Mouse (Mus musculus): Measurements from ENCODE around the gene Prelp. TPM values are rescaled to one million over a fixed set of nuclear protein-coding genes. Genes with fewer than 3 reads are reported as not detected.
A peak's percentile ranks its signal among the peaks of the same experiment; 100 is the strongest.

Gene Prelp
- polyA plus RNA-seq, 1 experiment from 2014 or later, result 3.1 TPM

DNA sequence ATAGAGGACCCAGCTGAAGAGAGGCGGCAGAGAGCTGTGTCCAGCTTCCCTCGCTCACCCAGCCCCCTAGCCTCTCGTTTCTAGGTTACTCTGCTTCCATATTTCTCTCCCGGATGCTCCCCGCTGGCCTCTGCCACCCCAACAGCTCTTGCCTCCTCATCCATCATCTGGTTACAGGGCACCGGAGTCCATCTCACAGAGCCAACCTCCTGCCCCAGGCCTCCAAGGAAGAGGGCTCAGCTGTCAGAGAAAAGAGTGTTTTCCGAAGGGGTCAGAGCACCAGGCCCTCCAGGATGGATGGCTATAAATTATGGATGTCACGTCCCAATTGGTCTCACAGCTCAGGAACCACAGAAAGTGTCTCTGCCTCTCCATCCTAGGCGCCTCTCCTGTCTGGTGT is 36.5 kb downstream of the Prelp start:
- Histone ChIP-seq H3K27ac (ENCODE audit: low read depth, low read length) (peak overlapping the region; percentile 58), H3K4me3 (ENCODE audit: low read depth, low read length) (no peak overlapping the region), H3K36me3 (ENCODE audit: control insufficient read depth, insufficient read depth, low read length) (no peaks in the 10 kb centered on the region), H3K4me2 (ENCODE audit: low read depth) (no peak overlapping the region), H3K4me1 (ENCODE audit: control insufficient read depth, insufficient read depth, low read length) (peaks cover 34% of the 10 kb centered on the region), H3K9me3 (ENCODE audit: control insufficient read depth, low read length) (no peaks in the 10 kb centered on the region), H3K27me3 (ENCODE audit: control insufficient read depth, insufficient read depth, low read length) (no peaks in the 10 kb centered on the region), H3K9ac (ENCODE audit: low read length) (no peak overlapping the region)
- WGBS, result 19% methylated on average over 9 of the region's 9 CpGs
- DNase-seq (ENCODE audit: low spot score) (peak; percentile 53), ATAC-seq (ENCODE audit: insufficient read depth, low FRiP score, low TSS enrichment) (0 out of 2 replicates have a peak, but pooled peaks have one; percentile 24)

DNA sequence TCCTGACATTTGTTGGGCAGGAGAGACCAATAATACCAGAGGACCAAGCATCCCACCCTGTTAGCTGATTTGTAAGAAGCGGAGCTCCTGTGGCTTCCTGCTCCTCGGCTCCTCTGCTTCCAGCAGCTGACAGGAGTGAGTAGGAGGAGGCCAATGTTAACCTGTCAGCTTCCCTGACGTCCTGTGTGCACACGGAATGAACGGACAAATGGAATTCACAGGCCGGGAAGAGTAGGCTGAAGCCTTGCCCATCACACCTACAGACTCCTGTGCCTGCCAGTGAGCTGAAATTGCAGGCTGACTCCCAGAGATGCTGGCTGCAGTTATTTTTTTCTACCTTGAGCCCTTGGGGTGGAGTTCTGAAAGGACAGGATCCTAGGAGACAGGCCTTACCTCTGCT is 37.1 kb downstream of the Prelp start:
- Histone ChIP-seq H3K27me3 (ENCODE audit: control insufficient read depth, insufficient read depth, low read length) (no peaks in the 10 kb centered on the region), H3K36me3 (ENCODE audit: control insufficient read depth, insufficient read depth, low read length) (no peaks in the 10 kb centered on the region), H3K9ac (ENCODE audit: low read length) (no peak overlapping the region), H3K4me3 (ENCODE audit: low read depth, low read length) (no peak overlapping the region), H3K4me2 (ENCODE audit: low read depth) (no peak overlapping the region), H3K9me3 (ENCODE audit: control insufficient read depth, low read length) (no peaks in the 10 kb centered on the region), H3K4me1 (ENCODE audit: control insufficient read depth, insufficient read depth, low read length) (peaks cover 33% of the 10 kb centered on the region), H3K27ac (ENCODE audit: low read depth, low read length) (peak overlapping the region; percentile 58)
- DNase-seq (ENCODE audit: low spot score) (no peak), ATAC-seq (ENCODE audit: insufficient read depth, low FRiP score, low TSS enrichment) (no peak)
- WGBS, result 63% methylated on average over 6 of the region's 6 CpGs

DNA sequence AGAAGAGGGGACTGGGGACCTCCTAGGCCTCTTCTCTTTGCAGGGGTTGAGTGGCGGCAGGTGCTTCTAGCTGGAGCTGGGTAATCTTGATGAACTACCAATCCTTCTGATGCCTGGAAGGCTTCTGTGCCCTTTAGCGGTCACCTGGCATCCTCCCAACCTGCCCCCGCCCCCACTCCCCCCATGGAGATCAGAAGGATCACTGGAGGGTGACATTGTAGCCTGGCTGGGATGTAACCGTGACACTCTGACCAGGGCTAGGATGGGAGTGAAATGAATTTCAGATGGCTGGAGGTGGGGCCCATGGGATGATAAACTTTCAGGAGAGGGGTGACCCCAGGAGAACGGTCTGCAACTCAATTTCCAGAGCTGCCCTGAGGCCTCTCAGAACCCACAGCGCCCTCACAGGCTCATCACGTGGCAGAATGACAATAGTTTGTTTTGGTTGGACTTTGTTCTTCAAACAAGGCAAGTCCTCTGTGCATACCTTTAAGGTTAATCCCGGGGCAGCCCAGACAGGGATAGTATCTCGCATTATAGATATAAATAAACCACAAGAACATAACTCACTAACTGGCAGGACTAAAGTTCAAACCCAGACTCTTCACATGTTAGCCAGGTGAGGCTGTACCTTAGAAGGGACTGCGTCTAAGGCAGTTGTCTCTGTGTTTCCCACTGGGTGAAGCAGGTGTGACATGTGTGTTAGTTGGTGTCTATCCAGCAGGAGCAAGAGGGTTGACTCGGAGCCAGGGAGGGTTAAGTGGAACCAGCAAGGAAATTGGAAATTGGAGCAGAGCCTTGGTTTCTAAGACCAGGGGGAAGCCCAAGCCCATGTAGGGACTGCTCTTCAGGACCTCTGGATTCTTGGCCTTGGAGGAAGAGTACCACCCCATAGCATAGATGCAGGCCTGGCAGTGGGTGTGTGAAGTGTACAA is 38.7 kb downstream of the Prelp start:
- H3K36me3 ChIP-seq (ENCODE audit: control insufficient read depth, insufficient read depth, low read length), result no peaks in the 10 kb centered on the region
- H3K27ac ChIP-seq (ENCODE audit: low read depth, low read length), result no peak overlapping the region
- WGBS, result 48% methylated on average over 11 of the region's 11 CpGs
- H3K4me1 ChIP-seq (ENCODE audit: control insufficient read depth, insufficient read depth, low read length), result peaks cover 28% of the 10 kb centered on the region
- ATAC-seq (ENCODE audit: insufficient read depth, low FRiP score, low TSS enrichment), result no peak
- H3K27me3 ChIP-seq (ENCODE audit: control insufficient read depth, insufficient read depth, low read length), result no peaks in the 10 kb centered on the region
- no peak overlapping the region for H3K9ac ChIP-seq (ENCODE audit: low read length)
- H3K9me3 ChIP-seq (ENCODE audit: control insufficient read depth, low read length), result no peaks in the 10 kb centered on the region
- H3K4me2 ChIP-seq (ENCODE audit: low read depth), result no peak overlapping the region
- no peak overlapping the region for H3K4me3 ChIP-seq (ENCODE audit: low read depth, low read length)
- no peak for DNase-seq (ENCODE audit: low spot score)

DNA sequence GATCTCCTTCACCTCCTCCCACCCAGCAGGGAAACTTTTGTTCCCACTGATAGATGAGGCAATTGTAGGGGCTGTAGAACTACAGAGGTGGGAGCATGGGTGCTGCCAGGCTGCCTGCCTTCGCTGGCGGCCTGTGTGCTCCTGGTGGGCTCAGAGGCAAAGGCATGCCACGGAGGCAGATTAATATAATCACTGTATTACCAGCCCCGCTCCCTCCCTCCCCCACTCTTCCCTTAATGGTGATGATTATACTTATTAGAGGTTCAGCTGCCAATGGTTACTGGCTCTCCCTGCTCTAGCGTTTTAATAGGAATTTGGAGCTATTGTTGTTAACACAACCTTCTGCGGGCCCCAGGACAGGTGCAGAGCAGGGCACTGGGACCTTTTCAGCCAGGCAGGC is 39.4 kb downstream of the Prelp start:
- Histone ChIP-seq H3K9me3 (ENCODE audit: control insufficient read depth, low read length) (no peaks in the 10 kb centered on the region), H3K4me3 (ENCODE audit: low read depth, low read length) (no peak overlapping the region), H3K4me1 (ENCODE audit: control insufficient read depth, insufficient read depth, low read length) (peaks cover 21% of the 10 kb centered on the region), H3K36me3 (ENCODE audit: control insufficient read depth, insufficient read depth, low read length) (no peaks in the 10 kb centered on the region), H3K9ac (ENCODE audit: low read length) (no peak overlapping the region), H3K27me3 (ENCODE audit: control insufficient read depth, insufficient read depth, low read length) (no peaks in the 10 kb centered on the region), H3K4me2 (ENCODE audit: low read depth) (no peak overlapping the region), H3K27ac (ENCODE audit: low read depth, low read length) (no peak overlapping the region)
- DNase-seq (ENCODE audit: low spot score) (no peak), ATAC-seq (ENCODE audit: insufficient read depth, low FRiP score, low TSS enrichment) (no peak)
- WGBS, result 29% methylated on average over 6 of the region's 6 CpGs

DNA sequence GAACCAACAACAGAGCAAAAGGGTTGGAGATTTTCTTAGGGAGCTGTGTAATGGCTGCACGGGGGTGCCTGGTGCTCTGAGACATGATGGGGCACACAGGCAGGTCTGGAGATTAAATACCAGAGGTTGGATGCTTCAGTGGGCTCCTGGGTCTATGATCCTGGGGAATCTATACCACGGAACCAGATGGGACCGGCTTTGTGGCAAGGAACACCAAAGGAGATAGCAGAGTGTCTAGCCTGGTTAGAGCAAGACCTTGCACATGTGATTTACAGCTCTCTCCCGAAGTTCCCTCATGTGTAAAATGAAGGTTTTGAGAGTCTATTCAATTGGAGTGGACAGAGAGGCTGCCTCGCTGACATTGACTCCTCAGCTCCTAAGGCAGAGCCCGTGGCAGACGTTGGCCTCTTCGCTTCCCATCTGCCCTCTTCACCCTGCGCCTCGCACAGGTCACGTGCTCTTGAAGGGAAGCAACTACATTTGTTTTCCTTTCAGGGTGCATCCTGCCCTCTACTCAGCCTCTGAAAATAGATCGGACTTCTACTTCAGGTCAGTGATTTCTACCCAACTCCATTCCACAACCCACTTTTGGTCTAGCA is 42.3 kb downstream of the Prelp start:
- H3K36me3 ChIP-seq (ENCODE audit: control insufficient read depth, insufficient read depth, low read length), result no peaks in the 10 kb centered on the region
- no peaks in the 10 kb centered on the region for H3K9me3 ChIP-seq (ENCODE audit: control insufficient read depth, low read length)
- 50% methylated on average over 12 of the region's 12 CpGs for WGBS
- H3K9ac ChIP-seq (ENCODE audit: low read length), result no peak overlapping the region
- peak overlapping the region; percentile 45; the same call in 1 of the 2 replicates for H3K27ac ChIP-seq (ENCODE audit: low read depth, low read length)
- no peak for ATAC-seq (ENCODE audit: insufficient read depth, low FRiP score, low TSS enrichment)
- H3K4me1 ChIP-seq (ENCODE audit: control insufficient read depth, insufficient read depth, low read length), result peaks cover 9% of the 10 kb centered on the region; the same call in 1 of the 2 replicates
- H3K4me2 ChIP-seq (ENCODE audit: low read depth), result no peak overlapping the region
- no peak for DNase-seq (ENCODE audit: low spot score)
- H3K27me3 ChIP-seq (ENCODE audit: control insufficient read depth, insufficient read depth, low read length), result no peaks in the 10 kb centered on the region
- H3K4me3 ChIP-seq (ENCODE audit: low read depth, low read length), result no peak overlapping the region

DNA sequence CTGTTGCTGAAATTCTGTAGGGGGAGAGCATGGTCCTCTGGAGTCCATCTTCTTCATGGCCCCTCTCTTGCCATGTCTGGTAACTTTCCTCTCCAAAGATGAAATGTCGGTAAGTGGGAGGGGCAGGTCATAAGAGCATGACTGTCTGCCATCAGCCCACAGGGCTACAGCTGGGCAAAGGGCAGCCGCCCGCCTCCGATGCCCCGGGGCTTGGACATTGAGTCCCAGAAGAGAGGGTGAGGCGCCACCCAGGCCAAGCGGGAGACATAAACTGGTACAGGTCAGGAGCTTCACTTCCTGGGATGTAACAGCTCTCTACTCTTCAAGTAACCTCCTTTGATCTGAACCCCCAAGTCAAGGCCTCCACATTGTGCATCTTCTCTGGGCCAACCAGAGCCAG is 44.3 kb downstream of the Prelp start:
- Histone ChIP-seq H3K27ac (ENCODE audit: low read depth, low read length) (no peak overlapping the region), H3K4me2 (ENCODE audit: low read depth) (no peak overlapping the region), H3K4me1 (ENCODE audit: control insufficient read depth, insufficient read depth, low read length) (peaks cover 6% of the 10 kb centered on the region; the same call in 1 of the 2 replicates), H3K27me3 (ENCODE audit: control insufficient read depth, insufficient read depth, low read length) (no peaks in the 10 kb centered on the region), H3K9me3 (ENCODE audit: control insufficient read depth, low read length) (no peaks in the 10 kb centered on the region), H3K4me3 (ENCODE audit: low read depth, low read length) (no peak overlapping the region), H3K36me3 (ENCODE audit: control insufficient read depth, insufficient read depth, low read length) (no peaks in the 10 kb centered on the region), H3K9ac (ENCODE audit: low read length) (no peak overlapping the region)
- ATAC-seq (ENCODE audit: insufficient read depth, low FRiP score, low TSS enrichment) (no peak), DNase-seq (ENCODE audit: low spot score) (no peak)
- WGBS, result 78% methylated on average over 7 of the region's 7 CpGs

DNA sequence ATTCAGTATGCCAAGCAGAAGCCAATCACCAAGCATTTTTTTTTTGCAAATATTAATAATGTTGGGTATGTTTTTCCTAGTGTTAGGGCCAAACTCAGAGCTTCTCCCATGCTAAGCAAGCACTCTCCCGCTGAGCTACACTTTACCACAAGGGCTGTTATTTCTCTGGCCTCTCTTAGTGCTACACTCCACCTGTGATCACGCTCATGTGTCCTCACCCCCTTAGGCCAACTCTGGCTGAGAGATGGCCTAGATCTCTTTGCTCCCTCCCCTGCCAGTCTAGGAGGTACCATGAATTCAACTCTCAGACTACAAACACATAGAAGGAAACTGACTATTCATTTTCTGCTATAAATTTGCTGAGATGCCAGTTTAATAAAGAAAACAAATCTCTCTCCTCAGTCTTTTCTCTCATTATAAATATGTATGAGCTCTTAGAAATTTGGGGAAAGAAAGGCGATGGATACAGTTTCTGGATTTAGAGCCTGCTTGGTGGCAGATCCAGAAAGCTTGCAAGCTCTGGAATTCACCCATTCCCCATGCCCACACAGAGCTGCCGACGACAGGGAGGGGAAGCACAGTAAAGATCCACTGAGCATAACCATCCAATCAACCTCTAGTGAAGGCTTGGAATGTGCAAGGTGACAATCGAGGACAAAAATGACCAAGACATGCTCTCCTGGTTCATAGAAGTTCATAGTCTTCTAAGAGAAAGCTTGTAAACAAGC is 48.0 kb downstream of the Prelp start:
- Histone ChIP-seq H3K27ac (ENCODE audit: low read depth, low read length) (no peak overlapping the region), H3K36me3 (ENCODE audit: control insufficient read depth, insufficient read depth, low read length) (no peaks in the 10 kb centered on the region), H3K4me1 (ENCODE audit: control insufficient read depth, insufficient read depth, low read length) (no peaks in the 10 kb centered on the region; the same call in 1 of the 2 replicates), H3K9me3 (ENCODE audit: control insufficient read depth, low read length) (no peaks in the 10 kb centered on the region), H3K4me2 (ENCODE audit: low read depth) (no peak overlapping the region), H3K9ac (ENCODE audit: low read length) (no peak overlapping the region), H3K27me3 (ENCODE audit: control insufficient read depth, insufficient read depth, low read length) (no peaks in the 10 kb centered on the region), H3K4me3 (ENCODE audit: low read depth, low read length) (no peak overlapping the region)
- WGBS, result 83% methylated on average over 6 of the region's 6 CpGs
- no peak for ATAC-seq (ENCODE audit: insufficient read depth, low FRiP score, low TSS enrichment)
- DNase-seq (ENCODE audit: low spot score), result no peak

DNA sequence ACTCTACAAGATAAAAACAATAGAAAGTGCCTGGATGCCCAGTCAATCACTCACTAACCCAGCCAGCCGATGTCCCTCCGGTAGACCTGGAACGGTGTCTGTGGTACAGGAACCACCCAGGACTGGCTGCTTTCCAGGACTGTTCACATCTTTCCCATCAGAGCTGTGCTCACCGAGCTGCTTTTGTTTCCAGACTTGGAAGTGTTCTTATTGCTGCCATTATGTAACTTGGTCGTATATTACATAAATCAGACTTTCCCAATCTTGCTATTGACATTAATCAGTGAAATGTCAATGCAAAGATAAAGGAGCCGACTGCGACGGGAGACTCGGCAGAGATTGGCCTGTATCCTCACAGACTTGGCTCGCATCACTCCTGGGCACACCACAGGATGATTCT is 50.0 kb downstream of the Prelp start:
- Histone ChIP-seq H3K9ac (ENCODE audit: low read length) (no peak overlapping the region), H3K4me1 (ENCODE audit: control insufficient read depth, insufficient read depth, low read length) (no peaks in the 10 kb centered on the region), H3K4me3 (ENCODE audit: low read depth, low read length) (no peak overlapping the region), H3K27ac (ENCODE audit: low read depth, low read length) (no peak overlapping the region), H3K9me3 (ENCODE audit: control insufficient read depth, low read length) (no peaks in the 10 kb centered on the region), H3K27me3 (ENCODE audit: control insufficient read depth, insufficient read depth, low read length) (no peaks in the 10 kb centered on the region), H3K4me2 (ENCODE audit: low read depth) (no peak overlapping the region), H3K36me3 (ENCODE audit: control insufficient read depth, insufficient read depth, low read length) (no peaks in the 10 kb centered on the region)
- WGBS, result 85% methylated on average over 10 of the region's 10 CpGs
- ATAC-seq (ENCODE audit: insufficient read depth, low FRiP score, low TSS enrichment), result no peak
- no peak for DNase-seq (ENCODE audit: low spot score)
